Mouse (Mus musculus) adrenal gland, postnatal 10 days (tissue): ENCODE measurements around the gene Sema3d. TPM values are rescaled to one million over a fixed set of nuclear protein-coding genes. Genes with fewer than 3 reads are reported as not detected.

Experiments
- DNase-seq: peaks from one replicate; pipeline ENCODE4 v3.0.0; 2021; ENCODE audit warnings: mixed read lengths
- total RNA-seq, 2 experiments: library from RNA; stranded (reverse); gene quantifications; 2 replicates each; pipeline ENCODE4 v1.2.3; 2021

The Sema3d gene
- total RNA-seq, 2 experiments from 2014 or later: 6.4 to 6.6 TPM

DNA sequence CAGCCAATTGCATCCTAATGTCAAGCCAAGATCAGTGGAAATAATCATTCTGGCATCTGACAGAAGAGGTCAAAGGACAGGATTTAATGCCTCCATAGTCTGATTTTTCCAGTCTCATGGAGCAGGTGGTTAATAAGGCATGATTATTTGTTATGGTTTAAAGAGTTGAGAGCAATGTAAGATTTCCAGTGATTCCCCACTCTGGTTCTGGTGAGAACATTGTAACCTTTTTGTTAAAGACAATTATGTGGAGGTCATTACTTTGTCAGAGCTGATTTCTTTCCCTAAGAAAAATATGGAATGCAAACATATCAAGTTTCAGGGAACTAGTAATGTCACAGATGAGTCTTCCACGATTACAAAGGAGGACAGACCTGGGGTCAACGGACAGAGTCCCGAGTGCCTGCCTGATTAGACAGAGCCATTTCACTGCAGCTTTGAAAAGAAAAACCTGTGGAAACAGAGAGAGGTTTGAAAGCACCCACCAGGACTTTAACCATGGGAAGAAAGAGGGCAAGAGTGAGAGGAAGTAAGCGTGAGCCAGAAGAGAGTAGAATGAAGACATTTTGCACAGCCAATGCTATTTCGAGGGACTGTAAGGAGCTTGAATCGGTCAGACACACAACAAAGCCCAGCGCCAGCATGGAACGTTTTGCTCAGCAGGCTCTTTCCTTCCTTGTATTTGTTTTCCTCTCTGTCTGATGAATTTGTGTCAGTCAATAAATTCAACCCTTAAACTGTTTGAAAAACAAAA is 251.2 kb downstream of the Sema3d start:
- no peak for DNase-seq

DNA sequence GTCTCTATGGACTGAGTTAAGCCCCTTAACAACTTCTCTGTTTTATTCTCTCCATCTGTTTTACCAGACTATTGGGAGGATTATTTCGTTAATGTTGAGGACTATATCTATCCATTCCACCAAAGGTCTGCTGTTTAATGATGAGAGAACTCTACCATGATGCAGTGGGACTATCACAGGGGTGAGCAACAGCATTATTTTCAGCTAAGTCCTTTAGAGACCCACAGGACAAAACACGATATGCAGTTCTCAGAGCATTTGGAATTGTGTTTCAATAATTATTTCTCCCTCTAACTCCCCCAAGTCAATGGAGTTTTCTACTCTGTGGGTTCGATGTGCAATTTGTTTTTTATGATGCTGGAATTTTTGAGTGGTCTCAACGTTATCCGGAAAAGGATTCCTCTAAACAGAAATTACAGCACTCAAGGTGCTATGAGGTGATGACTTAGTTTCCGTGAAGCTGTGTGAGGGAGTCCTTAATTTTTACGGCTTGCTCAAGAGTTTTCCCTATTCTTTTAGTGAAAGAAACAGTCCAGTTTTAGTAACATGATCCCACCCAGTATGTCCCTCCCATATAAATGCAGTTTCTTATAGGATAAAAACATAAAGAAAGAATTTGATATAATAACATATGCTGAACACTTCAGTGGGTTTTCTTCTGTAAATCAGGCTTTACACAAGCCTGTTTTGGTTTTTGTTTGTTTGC is 254.7 kb downstream of the Sema3d start:
- no peak for DNase-seq
